Mouse (Mus musculus) frontal cortex, adult 2 months (tissue): Measurements from ENCODE around the gene Pax2. TPM values are rescaled to one million over a fixed set of nuclear protein-coding genes. Genes with fewer than 3 reads are reported as not detected.
"Not testable (repeated sequence)": the region's sequence is repeated elsewhere in the genome, so short reads cannot be mapped to it uniquely, and the experiment has no call there.

Experiments used
- DNase-seq, 2 experiments: peaks; one replicate each; pipeline ENCODE4 v3.0.0; 2022; ENCODE audit warnings: low spot score in 1 of 2; ENCODE audit errors: extremely low spot score in 1 of 2
- polyA plus RNA-seq: library from polyadenylated mRNA; depleted of rRNA; stranded (reverse); fragments of >200 nt; gene quantifications from 2 replicates; pipeline ENCODE4 v1.2.3, GENCODE M21; 2012

The Pax2 gene
- polyA plus RNA-seq, 1 experiment = 0.06 TPM

DNA sequence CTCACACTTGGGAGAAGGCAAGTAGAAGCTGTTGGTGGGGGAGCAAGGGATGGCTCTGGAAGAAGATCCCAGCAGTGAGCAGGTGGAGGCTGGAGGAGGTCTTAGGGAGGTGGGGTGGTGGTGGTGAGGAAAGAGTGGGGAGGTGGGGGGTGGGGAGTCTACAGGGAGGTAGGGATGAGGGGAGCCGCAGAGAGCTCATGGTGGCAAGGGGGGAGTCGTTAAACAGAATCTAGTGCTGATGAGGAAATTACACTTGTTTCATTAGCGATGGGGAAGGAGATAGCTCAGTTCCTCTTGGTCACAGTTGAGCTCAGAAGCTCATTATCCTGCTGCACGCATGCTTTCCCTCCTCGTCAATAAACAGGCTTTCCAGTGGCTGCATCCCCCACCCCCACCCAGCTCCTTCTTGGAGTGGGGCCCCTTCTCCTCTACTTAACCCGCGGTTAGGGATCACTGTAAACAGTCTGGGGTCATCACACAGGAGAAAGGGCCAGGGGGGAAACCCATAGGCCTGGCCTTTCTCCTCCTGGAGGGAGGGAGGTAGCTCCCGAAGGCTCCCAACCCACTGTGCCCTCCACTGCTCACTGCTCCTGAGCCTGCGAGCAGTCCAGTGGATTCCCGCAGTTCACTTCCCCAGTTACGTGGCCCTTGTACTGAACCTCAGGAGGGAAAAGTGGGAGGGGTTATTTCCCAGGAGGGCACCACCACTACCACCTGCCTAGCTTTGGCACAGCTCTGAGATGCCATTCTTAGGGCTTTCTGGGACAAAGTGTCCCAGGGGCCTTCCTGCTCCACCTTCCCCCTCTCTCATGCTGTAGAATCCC, 78.6 kb downstream of the Pax2 start:
- DNase-seq = no peak

DNA sequence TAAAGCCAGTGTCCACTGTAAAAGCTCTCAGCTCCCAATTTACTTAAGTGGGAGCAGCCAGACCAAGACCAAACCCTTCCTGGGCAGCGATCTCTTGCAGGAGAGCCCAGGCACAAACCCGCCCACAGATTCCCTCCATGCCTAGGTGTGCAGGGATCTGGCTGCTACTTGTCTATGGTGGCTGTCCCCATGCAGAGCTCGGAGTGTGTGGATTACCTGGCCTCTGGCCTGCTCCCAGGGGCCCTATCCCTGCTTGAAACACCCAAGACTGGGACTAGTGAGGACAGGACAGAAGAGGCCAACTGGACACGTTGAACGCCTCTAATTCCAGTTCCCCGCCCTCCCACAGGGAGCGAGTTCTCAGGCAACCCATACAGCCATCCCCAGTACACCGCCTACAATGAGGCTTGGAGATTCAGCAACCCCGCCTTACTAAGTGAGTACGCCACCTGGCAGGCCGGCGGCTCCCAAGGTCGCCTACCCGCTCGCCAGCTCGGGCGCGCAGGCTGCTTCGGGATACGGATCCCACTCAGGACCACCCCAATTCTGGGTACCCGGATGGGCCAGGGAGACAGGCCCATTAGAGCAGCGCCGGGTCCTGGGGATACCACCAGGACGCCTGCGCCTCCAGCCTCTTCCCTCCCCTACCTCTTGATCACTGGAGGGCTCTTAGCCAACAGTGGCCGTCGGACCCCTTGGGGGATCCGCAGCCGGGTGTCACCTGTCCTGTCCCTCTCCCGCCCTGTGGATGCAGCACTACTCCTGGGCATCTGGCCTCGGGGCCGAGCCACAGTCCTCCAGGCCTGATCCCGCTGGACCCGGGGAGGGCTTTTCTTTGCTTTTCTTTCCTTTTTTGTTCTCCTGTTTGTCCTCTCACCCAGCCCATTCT, 79.4 kb downstream of the Pax2 start:
- no peak for DNase-seq

- no peak for DNase-seq
These were observed 80.4 kb downstream of the Pax2 start for GRCm38 (mm10) chr19:44835931-44836861.

GRCm38 (mm10) chr19:44837426-44838205, 81.8 kb downstream of the Pax2 start:
- DNase-seq = no peak

DNA sequence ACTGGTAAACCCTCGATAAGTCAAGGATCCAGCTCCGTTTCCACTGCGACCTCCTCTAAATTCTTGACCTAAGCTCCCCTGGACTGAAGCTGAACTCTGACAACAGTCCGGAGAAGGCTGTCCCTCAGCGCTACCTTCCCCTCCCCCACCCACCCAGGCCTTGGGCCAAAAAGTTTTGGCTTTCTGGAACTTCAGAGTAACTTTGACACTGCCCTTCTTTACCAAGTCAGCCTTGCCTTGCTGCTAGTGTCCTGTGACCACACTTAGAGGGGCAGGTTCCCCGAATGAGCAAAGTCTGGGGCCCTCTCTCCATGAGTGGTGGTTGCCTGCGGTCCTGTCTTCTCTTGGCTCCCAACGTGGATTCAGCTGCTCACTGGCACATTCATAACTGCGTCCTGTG, 82.5 kb downstream of the Pax2 start:
- no peak for DNase-seq

GRCm38 (mm10) chr19:44842661-44843060, 86.8 kb downstream of the Pax2 start:
- DNase-seq = not testable (repeated sequence)

DNA sequence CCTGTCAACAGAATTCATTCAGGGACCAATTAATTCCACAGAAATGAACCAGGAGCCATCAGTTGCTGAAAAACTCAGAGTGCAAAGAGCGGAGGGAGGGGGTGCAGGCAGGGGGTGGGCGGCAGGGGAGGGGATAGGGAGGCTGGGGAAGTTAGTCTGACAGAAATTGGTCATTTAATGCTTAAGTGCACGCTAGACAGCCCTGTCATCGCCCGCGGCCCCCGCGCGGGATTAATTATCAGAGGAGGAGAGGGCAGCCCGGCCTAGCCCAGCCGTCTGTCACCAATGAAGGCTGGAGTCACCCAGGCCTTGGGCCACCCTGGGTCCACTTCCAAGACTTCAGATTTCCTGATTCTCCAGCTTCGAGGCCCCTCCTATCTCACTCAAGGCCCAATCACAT, 93.6 kb downstream of the Pax2 start:
- no peak for DNase-seq

GRCm38 (mm10) chr19:44858671-44859070, 102.8 kb downstream of the Pax2 start:
- DNase-seq = no peak

GRCm38 (mm10) chr19:44868766-44869165, 112.9 kb downstream of the Pax2 start:
- DNase-seq = no peak

DNA sequence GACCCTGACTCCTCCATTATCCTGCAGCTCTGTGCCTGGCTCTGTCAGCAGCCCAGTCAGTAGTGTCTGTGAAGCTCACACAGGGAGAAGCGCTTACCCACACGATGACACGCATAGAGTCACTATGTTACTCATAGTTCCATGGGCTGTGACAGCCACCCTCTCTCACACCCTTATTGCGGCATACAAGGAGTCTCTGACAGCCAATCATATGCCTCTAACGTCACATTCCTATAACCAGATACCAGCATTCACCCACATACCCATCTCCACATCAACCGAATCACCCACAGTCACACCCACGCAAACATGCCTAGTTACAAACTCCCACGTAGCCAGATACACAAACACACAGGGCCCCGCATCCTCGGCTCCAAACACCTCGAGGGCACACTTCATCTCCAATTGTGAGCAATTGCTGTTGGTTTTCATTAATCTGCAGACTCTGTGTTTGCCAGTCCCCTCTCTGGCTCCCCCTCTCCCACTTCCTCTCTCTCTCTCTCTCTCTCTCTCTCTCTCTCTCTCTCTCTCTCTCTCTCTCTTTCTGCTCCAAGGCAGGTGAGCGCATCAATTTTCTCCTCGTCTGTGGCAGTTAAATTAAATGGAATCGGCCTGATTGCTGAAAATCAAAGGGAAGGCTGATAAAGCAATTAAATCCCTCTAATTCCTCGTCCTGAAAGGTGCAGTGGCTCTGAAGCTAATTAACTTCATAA, 118.5 kb downstream of the Pax2 start:
- peak in 1 of 2 experiments; percentile 22 for DNase-seq

GRCm38 (mm10) chr19:44874928-44875327, 119.1 kb downstream of the Pax2 start:
- DNase-seq = no peak

DNA sequence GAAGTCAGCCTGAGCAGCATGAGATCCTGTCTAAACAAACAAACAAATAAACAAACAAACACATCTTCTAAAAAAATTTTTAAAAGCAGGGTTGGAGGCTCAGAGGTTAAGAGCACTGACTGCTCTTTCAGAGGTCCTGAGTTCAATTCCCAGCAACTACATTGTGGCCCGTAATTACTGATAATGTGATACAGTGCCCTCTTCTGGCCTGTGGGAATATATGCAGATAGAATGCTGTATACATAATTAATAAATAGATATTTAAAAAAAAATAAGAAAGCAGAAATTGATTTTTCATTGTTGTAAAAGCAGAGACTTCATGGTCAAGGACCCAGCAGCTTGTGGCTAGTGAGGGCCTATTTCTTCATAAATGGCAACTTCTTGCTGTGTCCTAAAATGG, 119.9 kb downstream of the Pax2 start:
- DNase-seq = no peak

GRCm38 (mm10) chr19:44876529-44876928, 120.7 kb downstream of the Pax2 start:
- DNase-seq = no peak

- no peak for DNase-seq
These were observed 126.7 kb downstream of the Pax2 start for GRCm38 (mm10) chr19:44882552-44883024.

- no peak for DNase-seq
These were observed 128.5 kb downstream of the Pax2 start for GRCm38 (mm10) chr19:44884331-44884730.

- DNase-seq = no peak
These were observed 130.6 kb downstream of the Pax2 start for GRCm38 (mm10) chr19:44886475-44886874.
